ENCODE assay signal across 8 mouse cellular contexts in the genomic region with DNA sequence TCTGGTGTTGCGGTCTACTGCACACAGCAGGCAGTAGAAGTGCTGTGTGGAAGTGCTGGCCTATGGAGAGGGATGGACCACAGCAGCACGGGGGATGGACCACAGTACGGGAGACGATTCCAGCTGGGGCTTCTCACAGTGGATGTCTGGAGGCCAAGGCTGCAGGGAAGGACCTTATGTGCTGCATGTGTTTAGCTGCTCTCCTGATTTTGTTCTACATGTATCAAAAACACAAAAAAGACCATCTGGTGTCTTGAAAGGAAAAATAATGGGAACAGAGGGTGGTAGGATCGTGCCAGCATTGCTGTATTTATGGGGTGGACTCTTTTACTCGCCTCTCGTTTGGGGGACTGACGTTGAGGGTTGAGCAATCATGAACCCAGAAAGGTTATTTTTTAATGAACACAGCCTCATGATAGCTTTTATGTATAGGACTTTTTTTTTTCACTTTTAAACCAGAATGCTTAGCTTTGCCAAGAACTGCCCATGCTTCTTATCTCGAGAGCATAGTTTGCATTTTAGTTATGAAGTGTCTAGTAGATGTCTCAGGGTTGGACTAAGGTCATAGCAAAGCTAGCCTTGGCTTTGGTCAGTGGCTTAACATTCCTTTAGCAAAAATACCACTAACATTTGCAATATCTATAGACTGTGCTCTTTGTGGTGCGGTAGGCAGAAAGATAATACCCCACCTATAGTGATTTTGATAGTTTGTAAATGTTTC.
A peak's percentile ranks its signal among the peaks of the same experiment; 100 is the strongest.
DNase-seq lines count a peak whose midpoint lies in the region; ATAC-seq and TF ChIP-seq lines count a peak whose summit lies in the region.

No protein-coding gene starts in this region.

- H3K4me1 ChIP-seq in kidney, embryonic 14.5 days (ENCODE audit: control insufficient read depth, insufficient read depth, low read length), result peaks cover 14% of the 10 kb centered on the region
- H3K4me1 ChIP-seq in kidney, adult 2 months (ENCODE audit: control insufficient read depth, insufficient read depth, low read length), result peaks cover 33% of the 10 kb centered on the region
- H3K4me1 ChIP-seq in heart, embryonic 10.5 days, result peaks cover 35% of the 10 kb centered on the region

- no peaks in the 10 kb centered on the region for H3K9me3 ChIP-seq in kidney, embryonic 14.5 days (ENCODE audit: control insufficient read depth, low read length)
- no peaks in the 10 kb centered on the region for H3K9me3 ChIP-seq in heart, embryonic 10.5 days

- TF ChIP-seq CTCF in kidney, adult 2 months (conservative IDR thresholded peaks at IDR 0.05; ENCODE audit: insufficient read depth, insufficient read length, low read depth, low read length), result no peak
- no peak for TF ChIP-seq CTCF in left cerebral cortex, adult 2 months (IDR thresholded peaks at IDR 0.05)

- no peak overlapping the region for H3K9ac ChIP-seq in kidney, embryonic 14.5 days (ENCODE audit: low read depth, low read length)

- no peak overlapping the region for H3K4me2 ChIP-seq in kidney, embryonic 14.5 days (replicated peaks; ENCODE audit: low read depth, low read length)

- no peak overlapping the region for H3K4me3 ChIP-seq in kidney, embryonic 14.5 days (ENCODE audit: low read length)
- no peak overlapping the region for H3K4me3 ChIP-seq in kidney, adult 2 months (ENCODE audit: insufficient read depth, low read depth, low read length)
- no peak overlapping the region for H3K4me3 ChIP-seq in heart, embryonic 10.5 days
- H3K4me3 ChIP-seq in left cerebral cortex, adult 2 months, result no peak overlapping the region

- H3K36me3 ChIP-seq in kidney, embryonic 14.5 days (ENCODE audit: control insufficient read depth, insufficient read depth, low read length), result no peaks in the 10 kb centered on the region
- H3K36me3 ChIP-seq in kidney, adult 2 months (ENCODE audit: control insufficient read depth, insufficient read depth, low read length), result peaks cover 3% of the 10 kb centered on the region; the same call in 1 of the 2 replicates
- H3K36me3 ChIP-seq in heart, embryonic 10.5 days, result no peaks in the 10 kb centered on the region

- 42% methylated on average over 10 of the region's 10 CpGs for WGBS in kidney, embryonic 14.5 days
- WGBS in kidney, adult 2 months, result 31% methylated on average over 10 of the region's 10 CpGs
- 75% methylated on average over 10 of the region's 10 CpGs for WGBS in heart, embryonic 10.5 days

- H3K27me3 ChIP-seq in kidney, embryonic 14.5 days (ENCODE audit: control insufficient read depth, insufficient read depth, low read length), result no peaks in the 10 kb centered on the region
- no peaks in the 10 kb centered on the region for H3K27me3 ChIP-seq in kidney, adult 2 months (replicated peaks; ENCODE audit: control insufficient read depth, insufficient read depth, low read length)
- no peaks in the 10 kb centered on the region for H3K27me3 ChIP-seq in heart, embryonic 10.5 days (ENCODE audit: insufficient read depth, poor library complexity, severe bottlenecking)

- DNase-seq in kidney, adult 2 months, result no peak
- DNase-seq in cerebellum, adult 11-12 months, result peak; percentile 32
- no peak for DNase-seq in heart, embryonic 10.5 days (ENCODE audit: low spot score)
- DNase-seq in lung, postnatal 36 days, result peak; percentile 26
- DNase-seq in gastrocnemius, postnatal 14 days, result no peak
- no peak for DNase-seq in left cerebral cortex, adult 2 months (ENCODE audit: extremely low spot score in 1 of 2, low spot score in 2 of 2)

- peak; percentile 99 for ATAC-seq in kidney, embryonic 14.5 days (ENCODE audit: low FRiP score, low TSS enrichment)
- ATAC-seq in monocyte, adult 5-6 weeks (replicated peaks; ENCODE audit: insufficient number of reproducible peaks, low FRiP score, low TSS enrichment, poor library complexity, severe bottlenecking), result no peak

- H3K27ac ChIP-seq in kidney, embryonic 14.5 days (ENCODE audit: low read depth, low read length), result peak overlapping the region; percentile 53
- no peak overlapping the region; the same call in 1 of the 2 replicates for H3K27ac ChIP-seq in kidney, adult 2 months (ENCODE audit: insufficient read depth, low read depth, low read length)
- peak overlapping the region; percentile 64; the same call in 1 of the 2 replicates for H3K27ac ChIP-seq in heart, embryonic 10.5 days
- no peak overlapping the region for H3K27ac ChIP-seq in left cerebral cortex, adult 2 months

- TF ChIP-seq POLR2A in kidney, adult 2 months (IDR thresholded peaks at IDR 0.05; ENCODE audit: low read depth, low read length), result no peak

- intact Hi-C loops in gastrocnemius, postnatal 14 days (cut with DNase I; ENCODE audit: low total_unique reads), result no loop called here
- intact Hi-C loops in left cerebral cortex, adult 2 months (cut with DNase I), result no loop called here

Comparison
In these comparisons a context has a peak if more than half of its experiments do, and no peak if none do; other contexts are left out.
1. H3K27ac ChIP-seq: peak in kidney, embryonic 14.5 days (single experiment) and heart, embryonic 10.5 days (single experiment); none in kidney, adult 2 months (single experiment) and left cerebral cortex, adult 2 months (single experiment).
2. DNase-seq: peak in cerebellum, adult 11-12 months (single experiment) and lung, postnatal 36 days (single experiment); none in kidney, adult 2 months (single experiment), heart, embryonic 10.5 days (single experiment), gastrocnemius, postnatal 14 days (single experiment) and left cerebral cortex, adult 2 months (0 of 2).